Mouse (Mus musculus) heart, postnatal 36 days (tissue): ENCODE data around the gene Plod1. TPM values are rescaled to one million over a fixed set of nuclear protein-coding genes. Genes with fewer than 3 reads are reported as not detected.

Experiments
- DNase-seq, 2 experiments: peaks; one replicate each; pipeline ENCODE4 v3.0.0; 2021 to 2022
- intact Hi-C: fragments of 180-260 bp; cut with DNase I; formaldehyde crosslinking; loops from one replicate; pipeline ENCODE4 v1.15.1; 2025
- total RNA-seq, 2 experiments: library from RNA; stranded (reverse); gene quantifications; 2 replicates each; pipeline ENCODE4 v1.2.3; 2021

Plod1 gene
- total RNA-seq, 2 experiments from 2014 or later, result 71.3 to 89.9 TPM

GRCm38 (mm10) chr4:147866056-147866455 lies 70.5 kb downstream of the Plod1 start:
- intact Hi-C loops, result loop anchor here (5.0 kb wide), 1 partner anchor 459 kb away; no protein-coding TSS in a partner anchor
- DNase-seq, result no peak

GRCm38 (mm10) chr4:147865651-147866050 lies 70.9 kb downstream of the Plod1 start:
- intact Hi-C loops, result loop anchor here (5.0 kb wide), 1 partner anchor 458 kb away; no protein-coding TSS in a partner anchor
- no peak for DNase-seq

GRCm38 (mm10) chr4:147862051-147862450 lies 74.5 kb downstream of the Plod1 start:
- DNase-seq, result no peak
- intact Hi-C loops, result no loop called here

Other genes with a start within 250 kb of the Plod1 start
- gene Zfp534, start 234.2 kb downstream of the Plod1 start, total RNA-seq, result not detected
- 1 to 10 TPM; 2.4 to 2.7 TPM for gene Zfp984, start 127.0 kb downstream of the Plod1 start, total RNA-seq
- gene Zfp933, start 88.4 kb downstream of the Plod1 start, total RNA-seq, result 10 to 100 TPM; 10.5 to 13.3 TPM
- 1 to 10 TPM; 7.6 to 8.6 TPM for gene Miip, start 68.0 kb downstream of the Plod1 start, total RNA-seq
- gene Fv1, start 67.8 kb downstream of the Plod1 start, total RNA-seq, result 10 to 100 TPM; 16.1 to 18.3 TPM
- gene Mfn2, start 32.1 kb downstream of the Plod1 start, total RNA-seq, result 100 to 1,000 TPM; 670 to 699 TPM
- gene 2510039O18Rik, start 4.1 kb upstream of the Plod1 start, total RNA-seq, result 10 to 100 TPM; 37.2 to 41.2 TPM
- 100 to 1,000 TPM in 1 of 2 experiments, 10 to 100 TPM in 1; 93.0 to 227 TPM for gene Nppb, start 49.0 kb upstream of the Plod1 start, total RNA-seq
- 1,000 to 10,000 TPM; 1,742 to 1,804 TPM for gene Nppa, start 64.0 kb upstream of the Plod1 start, total RNA-seq
- gene Clcn6, start 102.1 kb upstream of the Plod1 start, total RNA-seq, result 1 to 10 TPM; 8.0 to 9.3 TPM
- 10 to 100 TPM in 1 of 2 experiments, 1 to 10 TPM in 1; 9.2 to 13.1 TPM for gene Mthfr, start 102.3 kb upstream of the Plod1 start, total RNA-seq
- 10 to 100 TPM; 45.1 to 49.3 TPM for gene Agtrap, start 151.3 kb upstream of the Plod1 start, total RNA-seq
- gene Mad2l2, start 193.6 kb upstream of the Plod1 start, total RNA-seq, result 10 to 100 TPM; 10.6 to 11.9 TPM
- under 1 TPM; 0.05 to 0.11 TPM for gene Draxin, start 193.9 kb upstream of the Plod1 start, total RNA-seq
- 10 to 100 TPM; 38.9 to 40.3 TPM for gene Fbxo6, start 215.4 kb upstream of the Plod1 start, total RNA-seq
- gene Fbxo44, start 223.7 kb upstream of the Plod1 start, total RNA-seq, result 10 to 100 TPM; 18.2 to 18.8 TPM
- gene Fbxo2, start 223.9 kb upstream of the Plod1 start, total RNA-seq, result under 1 TPM in 1 of 2 experiments, not detected in 1; 0.19 TPM